21 mouse cellular contexts compared by ENCODE assay signal in genomic region chr5:147011333-147011732, GRCm38 (mm10).
"Had no signal": no experiment of that assay in that cellular context is flagged by ENCODE, and none has a peak within 500 bp of the region (broad histone marks: within the 10 kb centered on the region; RNA-seq: fewer than 3 reads in every experiment).

No protein-coding gene starts in this region.

- H3K4me1 ChIP-seq: limb, embryonic 12.5 days; limb, embryonic 15.5 days; midbrain, embryonic 12.5 days; midbrain, embryonic 15.5 days; neural tube, embryonic 12.5 days had no signal

- H3K27me3 ChIP-seq: kidney, embryonic 15.5 days; limb, embryonic 12.5 days; limb, embryonic 15.5 days; midbrain, embryonic 12.5 days; midbrain, embryonic 15.5 days; neural tube, embryonic 12.5 days; neural tube, embryonic 15.5 days had no signal

- H3K27ac ChIP-seq: kidney, embryonic 15.5 days; limb, embryonic 12.5 days; limb, embryonic 15.5 days; liver, embryonic 14.5 days; macrophage; midbrain, embryonic 12.5 days; midbrain, embryonic 15.5 days; neural tube, embryonic 12.5 days; neural tube, embryonic 15.5 days had no signal

- DNase-seq: kidney, adult 8-10 months; kidney, postnatal 14 days; kidney, postnatal 4 days; left cerebral cortex, postnatal 4 days; liver, postnatal 0 days; lung, embryonic 14.5 days; retina, postnatal 1 day; right cerebral cortex, postnatal 25 days; spleen, adult 18-20 months; thymus, adult 2 months; thymus, postnatal 14 days had no signal

- ATAC-seq: liver, postnatal 0 days; lung, postnatal 0 days; midbrain, embryonic 15.5 days had no signal

- H3K36me3 ChIP-seq: limb, embryonic 15.5 days; midbrain, embryonic 12.5 days; midbrain, embryonic 15.5 days; neural tube, embryonic 12.5 days; neural tube, embryonic 15.5 days had no signal

- H3K4me3 ChIP-seq: kidney, embryonic 15.5 days; limb, embryonic 12.5 days; limb, embryonic 15.5 days; midbrain, embryonic 12.5 days; midbrain, embryonic 15.5 days; neural tube, embryonic 12.5 days; neural tube, embryonic 15.5 days had no signal

- H3K9me3 ChIP-seq: kidney, embryonic 15.5 days; limb, embryonic 12.5 days; limb, embryonic 15.5 days; midbrain, embryonic 15.5 days; neural tube, embryonic 12.5 days; neural tube, embryonic 15.5 days had no signal
